Mouse (Mus musculus): ENCODE results near the gene Rtn4r.

DNA sequence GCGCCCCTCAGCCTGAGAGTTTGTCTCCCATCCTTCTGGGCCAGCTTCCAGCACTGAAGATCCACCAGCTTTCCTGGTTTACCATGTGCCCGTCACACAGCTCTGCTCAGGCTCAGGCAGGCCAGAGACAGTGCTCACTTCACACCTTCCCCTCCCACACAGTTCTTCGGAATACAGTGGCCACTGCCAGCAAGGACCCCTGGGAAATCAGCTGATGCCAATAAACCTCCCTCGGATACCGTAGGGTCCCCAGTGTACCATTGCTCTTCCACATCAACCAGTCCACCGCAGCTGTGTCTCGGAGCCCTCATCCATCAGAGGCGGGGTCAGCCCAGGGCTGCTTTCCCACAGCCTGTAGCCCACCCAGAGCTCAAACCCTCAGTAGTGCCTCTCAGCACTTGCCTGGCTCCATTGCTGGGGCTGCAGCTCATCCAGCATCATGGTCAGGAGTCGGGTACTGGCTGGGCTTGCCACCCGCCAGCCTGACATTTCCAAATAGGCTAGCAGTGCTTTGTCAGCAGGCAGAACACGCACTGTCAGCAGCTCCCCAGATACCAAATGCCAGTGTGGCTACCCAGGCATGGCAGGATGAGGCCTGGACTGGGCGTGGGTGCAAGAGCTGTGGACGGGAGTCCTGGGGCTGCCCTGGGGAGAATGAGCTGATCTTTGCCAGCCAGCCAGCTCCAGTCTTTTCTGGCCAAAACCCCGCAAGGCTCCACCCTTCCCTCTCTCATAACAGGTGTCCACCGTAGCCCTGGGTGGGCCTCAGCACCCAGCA, 67.0 kb downstream of the Rtn4r start:
- TF ChIP-seq POLR2A (IDR thresholded peaks at IDR 0.05; ENCODE audit: extremely low read depth, insufficient read depth, low read length) (no peak), CTCF (IDR thresholded peaks at IDR 0.05; ENCODE audit: low read depth, low read length) (no peak)

All from liver, adult 2 months (tissue).